Mouse (Mus musculus): ENCODE measurements around the gene Tbx15.

DNA sequence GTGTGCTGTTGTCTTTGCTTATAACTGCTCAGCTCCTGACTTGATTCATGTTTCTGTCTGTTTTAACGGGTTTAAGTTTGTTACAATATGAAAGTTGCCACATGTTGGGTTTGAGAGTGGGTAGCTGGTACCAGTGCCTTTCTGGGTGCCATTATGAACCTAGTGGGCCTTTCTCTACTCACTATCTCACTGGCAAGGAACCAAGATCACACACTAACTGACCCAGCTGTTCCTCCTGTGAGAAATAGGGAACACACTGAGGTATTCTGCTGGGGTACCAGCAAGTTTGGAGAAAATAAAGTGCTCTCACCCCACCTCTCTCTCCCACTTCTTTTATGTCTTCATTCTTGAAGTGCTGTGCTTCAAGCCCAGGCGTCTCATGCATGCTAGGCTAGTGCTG, 50.7 kb downstream of the Tbx15 start:
- TF ChIP-seq POLR2A (IDR thresholded peaks at IDR 0.05; ENCODE audit: control insufficient read depth, low read depth, low read length) = no peak
- TF ChIP-seq CTCF (IDR thresholded peaks at IDR 0.05; ENCODE audit: control insufficient read depth, insufficient read depth, insufficient replicate concordance, low read depth, low read length) = no peak
